Mouse (Mus musculus) R1 (cell line): ENCODE measurements around the gene Lrrc8d.

Source experiments
- DNase-seq: peaks from one replicate; pipeline ENCODE4 v3.0.0-alpha.2; 2018; ENCODE audit warnings: low read depth, low spot score

Gene Lrrc8d

DNA sequence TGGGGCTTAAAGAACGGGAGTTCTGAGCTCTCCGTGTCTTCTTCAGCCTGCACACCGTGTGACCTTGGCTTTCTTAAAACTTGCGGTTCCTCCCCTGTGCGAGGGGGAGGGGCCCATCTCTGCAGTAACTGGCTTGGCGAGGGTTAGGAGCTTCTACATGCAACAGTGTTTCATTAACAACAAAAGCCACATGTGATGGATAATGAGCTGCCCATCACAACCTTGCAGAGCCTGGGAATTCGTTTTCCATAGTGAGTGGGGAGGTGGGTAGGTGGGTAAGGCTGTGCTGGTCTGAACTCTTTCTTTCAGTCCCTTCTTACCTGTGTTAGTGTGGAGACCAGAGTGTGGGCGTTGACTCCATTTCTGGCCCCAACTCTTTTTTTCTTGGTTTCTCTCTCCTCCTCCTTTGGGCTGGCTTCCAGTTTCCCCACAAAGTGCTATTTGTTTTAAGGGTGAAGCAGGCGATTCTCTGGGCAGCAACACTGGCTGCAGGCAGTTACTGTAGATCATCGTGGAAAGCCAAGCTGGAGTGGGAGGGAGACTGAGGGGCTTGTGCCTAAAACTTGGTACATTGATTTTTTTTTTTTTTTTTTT, 15.9 kb downstream of the Lrrc8d start:
- DNase-seq, result peak; percentile 52

DNA sequence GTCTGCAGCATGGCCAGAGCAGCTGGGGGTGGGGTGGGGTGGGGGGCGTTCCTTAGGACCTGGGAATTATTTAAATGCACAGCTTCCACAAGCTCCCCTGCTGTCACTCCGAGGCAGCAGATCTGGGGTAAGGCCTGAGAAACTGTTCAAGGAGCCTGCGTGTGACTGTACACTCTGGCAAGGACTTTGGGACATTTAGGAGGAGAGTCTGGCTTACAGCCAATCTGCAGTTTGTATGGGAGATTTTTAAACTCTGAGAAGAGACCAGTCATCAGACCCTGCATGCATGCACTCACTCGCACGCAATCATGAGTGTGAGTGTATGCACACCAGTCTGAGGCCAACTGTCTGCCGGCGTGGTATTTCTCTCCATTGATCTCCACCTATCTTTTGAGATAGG, 17.5 kb downstream of the Lrrc8d start:
- DNase-seq, result peak; percentile 41

DNA sequence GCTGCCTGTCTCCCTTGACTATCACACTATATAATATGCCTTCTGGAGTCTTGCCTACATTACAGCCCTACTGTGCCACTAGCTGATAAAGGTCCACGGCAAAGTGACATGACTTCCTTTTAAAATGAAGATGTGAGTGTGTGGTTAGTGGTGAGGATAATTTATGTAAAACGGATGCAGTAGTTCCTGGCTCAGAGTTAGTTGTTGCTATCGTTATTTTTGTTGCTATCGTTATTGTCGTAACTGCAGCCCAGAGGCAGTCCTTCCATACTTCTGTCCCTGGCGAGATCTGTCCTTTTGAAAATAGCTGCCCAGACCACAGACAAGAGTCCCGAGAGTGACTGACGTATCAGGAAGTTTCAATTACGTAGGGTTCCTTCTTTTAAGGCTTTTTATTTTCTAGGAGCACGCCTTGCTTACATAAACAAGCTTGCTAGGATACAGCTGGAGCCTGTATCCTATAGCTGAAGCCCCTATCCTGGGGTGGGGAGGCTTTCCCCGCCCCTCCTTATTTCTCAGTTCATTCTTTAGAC, 18.4 kb downstream of the Lrrc8d start:
- no peak for DNase-seq

DNA sequence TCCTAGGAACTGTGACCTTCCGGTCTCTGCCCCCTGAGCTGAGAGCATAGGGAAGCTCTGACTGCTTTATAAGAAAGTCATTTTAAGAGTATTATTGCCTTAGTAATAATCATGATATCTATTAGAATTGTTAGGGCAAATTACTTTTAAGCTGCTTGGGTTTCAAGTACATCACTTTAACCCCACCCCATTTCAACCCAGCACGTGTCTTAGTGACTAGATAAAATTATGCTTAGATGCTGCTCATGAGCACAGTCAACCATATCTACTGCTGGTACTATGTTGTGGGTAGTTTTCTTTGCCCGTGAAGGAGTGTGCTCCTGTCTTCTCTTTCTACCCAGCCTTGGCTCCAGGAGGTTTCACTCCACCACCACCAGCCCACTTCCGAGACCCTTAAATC, 21.5 kb downstream of the Lrrc8d start:
- DNase-seq, result no peak

DNA sequence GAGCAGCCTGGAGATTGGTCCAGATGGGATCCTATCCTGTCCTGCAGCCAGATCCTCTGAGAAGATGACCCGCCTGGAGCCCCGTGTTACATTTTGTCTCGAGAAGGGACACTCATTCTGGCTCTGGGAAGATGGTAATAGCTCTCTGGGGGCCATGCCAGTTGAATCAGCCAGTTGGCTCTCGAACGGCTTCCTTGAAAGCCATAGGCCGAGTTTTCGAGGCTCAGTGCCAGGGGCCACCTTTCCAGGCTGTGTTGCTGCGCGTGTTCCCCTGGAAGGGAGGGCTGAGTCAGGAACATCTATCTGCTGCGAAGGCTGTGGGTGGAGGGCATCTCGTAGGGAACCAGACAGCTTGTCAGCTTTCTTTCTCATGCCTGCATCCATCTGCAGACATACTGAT, 23.0 kb downstream of the Lrrc8d start:
- no peak for DNase-seq

DNA sequence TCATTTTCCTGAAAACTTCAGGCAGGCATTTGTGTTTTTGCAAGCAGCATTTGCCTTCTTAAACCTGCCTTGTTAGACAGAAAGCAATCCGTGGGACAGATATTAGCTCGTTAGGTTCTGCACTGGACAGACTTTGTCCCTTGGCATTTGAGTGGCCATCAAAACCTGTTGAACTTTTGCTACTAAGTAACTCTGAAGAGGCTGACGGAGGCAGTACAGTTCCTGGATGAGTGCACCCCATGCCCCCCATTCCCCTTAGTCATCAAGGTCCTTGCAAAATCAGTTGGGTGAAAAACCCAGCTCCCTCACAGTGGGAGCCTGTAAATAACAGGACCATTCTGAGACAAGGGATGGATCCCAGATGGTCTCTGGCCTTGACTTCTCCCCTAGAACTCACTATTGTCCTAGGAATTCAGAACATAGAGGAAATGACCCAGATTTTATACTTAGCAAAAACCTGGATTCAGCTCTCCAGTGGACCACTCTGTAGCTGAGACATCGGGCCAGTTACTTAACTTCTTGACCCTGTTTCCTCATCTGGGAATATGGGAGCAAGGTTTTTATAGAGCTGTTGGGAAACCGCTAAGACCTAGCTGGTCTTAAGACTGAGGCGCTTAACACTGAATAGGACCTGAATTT, 30.5 kb downstream of the Lrrc8d start:
- DNase-seq, result no peak

DNA sequence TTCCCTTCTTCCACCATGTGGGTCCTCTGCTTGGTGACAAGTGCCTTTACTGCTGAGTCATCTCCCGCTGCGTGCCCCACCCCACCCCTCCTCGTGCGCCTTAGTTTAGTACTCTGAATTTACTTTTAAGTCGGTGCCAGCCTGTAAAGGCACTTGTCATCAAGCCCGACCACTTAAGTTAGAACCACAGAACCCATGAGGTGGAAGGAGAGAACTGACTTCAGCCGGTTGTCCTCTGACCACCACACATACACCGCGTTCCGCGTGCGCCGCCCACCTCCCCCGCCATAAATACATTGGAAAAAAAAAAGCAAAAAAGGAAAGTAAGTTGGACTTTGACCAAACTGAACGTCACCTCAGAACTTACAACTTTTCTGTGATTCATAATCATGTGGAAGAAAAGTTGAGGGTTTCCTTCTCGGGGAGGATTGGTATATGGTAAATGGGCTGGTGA, 31.4 kb downstream of the Lrrc8d start:
- no peak for DNase-seq

DNA sequence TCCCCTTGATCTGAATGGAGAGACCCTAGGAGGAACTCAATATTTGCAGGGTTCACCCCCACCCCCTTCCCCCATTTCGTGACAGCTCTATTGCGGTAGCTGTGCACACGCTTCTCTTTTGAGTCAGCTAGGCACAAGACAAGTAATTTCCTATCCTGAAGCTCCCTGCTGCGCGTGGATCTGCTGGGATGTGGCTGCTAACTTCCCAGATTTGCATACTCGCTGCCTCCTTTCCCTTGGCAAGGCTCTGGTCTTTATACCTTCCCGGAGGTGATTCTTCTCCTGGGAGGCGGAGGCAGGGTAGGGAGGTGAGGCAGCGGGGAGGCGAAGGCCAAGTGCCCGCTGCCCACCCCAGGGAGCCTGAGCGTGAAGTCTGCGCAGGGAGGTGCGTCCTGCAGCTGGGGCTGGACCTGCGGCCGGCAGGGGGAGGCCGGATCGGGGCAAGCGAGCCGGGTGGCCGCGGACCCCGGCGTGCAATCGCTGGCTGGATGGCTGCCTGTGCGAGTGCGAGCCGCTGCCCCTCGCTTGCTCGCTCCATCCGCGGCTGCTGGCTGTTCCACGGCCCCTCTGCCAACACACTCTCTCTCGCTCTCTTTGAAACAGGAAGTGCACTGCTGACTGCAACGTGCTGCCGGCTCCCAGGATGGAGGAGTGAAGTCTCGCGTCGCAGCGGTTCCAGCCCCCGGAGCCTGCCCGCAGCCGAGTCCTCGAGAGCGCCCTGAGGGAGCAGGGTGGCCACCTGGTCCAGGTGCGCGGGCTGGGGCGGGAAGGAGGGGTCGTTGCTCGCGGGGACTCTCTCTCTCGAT, 32.1 kb downstream of the Lrrc8d start:
- DNase-seq, result peak; percentile 91

DNA sequence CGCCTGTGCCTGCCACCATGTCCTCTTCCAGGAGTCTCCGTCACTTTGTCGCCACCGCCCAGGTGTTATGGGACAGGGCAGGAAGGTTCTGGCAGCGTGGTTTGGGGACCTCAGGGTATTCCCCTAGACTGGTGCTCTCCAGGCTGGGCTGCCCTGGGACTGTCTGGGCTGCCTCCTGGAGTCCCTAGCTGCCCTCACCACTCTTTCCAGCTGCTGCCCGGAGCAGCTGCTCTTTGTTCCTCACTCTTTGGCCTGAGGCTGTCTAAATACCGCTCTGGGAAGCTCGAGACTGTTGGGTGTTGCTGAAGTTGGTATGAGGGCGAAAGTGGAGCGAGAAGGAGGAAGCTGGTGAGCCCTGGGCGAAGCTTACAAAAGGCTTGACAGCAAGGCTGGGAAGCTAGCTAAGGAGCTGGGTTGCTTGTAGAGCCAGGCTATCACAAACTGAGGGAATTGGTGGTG, 32.7 kb downstream of the Lrrc8d start:
- no peak for DNase-seq

DNA sequence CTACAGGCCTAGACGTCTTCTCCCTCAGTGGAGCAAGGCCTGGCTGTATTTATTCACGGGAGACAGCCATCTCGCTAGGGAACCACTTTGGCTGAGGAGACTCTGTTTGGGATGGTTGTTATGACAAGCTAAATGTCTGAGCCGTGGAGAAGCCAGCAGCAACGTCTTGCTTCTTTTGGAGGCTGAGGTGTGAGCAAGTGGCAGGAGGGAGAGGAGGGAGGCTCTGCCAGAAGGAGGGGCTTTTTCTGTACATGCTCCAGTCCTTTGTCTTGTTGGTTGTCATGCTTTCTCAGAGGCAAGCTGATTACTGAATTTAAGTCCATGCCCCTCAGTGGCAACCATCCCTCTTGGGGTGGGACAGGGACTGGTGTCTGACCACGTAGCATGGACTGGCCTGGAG, 33.5 kb downstream of the Lrrc8d start:
- DNase-seq, result no peak

DNA sequence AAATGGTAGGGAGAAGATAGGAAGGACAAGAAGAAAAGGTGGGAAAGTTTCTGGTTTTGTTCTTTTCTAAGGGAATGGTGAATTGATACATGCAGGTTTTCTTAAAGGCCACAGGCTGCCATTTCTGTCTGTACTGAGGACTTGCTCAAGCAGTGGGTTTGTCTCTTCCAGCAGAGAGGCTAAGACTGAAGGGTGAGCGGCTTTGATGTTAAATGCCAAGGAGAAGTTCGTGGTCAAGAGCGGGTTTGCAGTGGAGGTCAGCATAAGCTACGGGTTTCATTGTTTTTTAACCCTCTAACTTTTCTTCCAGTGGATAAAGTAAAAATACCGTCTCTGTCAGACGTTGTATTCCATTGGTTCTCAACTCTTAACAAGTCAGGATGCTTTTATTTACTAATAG, 36.6 kb downstream of the Lrrc8d start:
- DNase-seq, result no peak

DNA sequence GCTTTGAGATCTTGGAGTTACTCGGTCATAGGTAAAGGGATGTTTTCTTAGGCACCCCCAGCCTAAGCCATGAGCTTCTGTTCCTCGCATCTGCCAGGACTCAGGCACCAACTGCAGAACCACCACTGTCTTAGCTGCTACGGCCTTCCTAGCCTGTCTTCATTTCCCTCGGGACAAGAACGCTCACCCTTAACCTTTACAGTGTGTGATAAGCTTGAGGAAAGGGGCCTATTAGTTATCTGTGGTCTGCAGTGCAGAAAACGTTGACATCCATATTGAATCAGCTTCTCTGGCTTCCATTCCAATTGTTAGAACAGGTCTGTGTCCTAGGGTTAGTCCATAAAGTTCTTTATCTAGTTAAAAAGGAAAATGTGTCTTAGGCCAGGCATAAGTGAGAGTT, 37.4 kb downstream of the Lrrc8d start:
- DNase-seq, result no peak

DNA sequence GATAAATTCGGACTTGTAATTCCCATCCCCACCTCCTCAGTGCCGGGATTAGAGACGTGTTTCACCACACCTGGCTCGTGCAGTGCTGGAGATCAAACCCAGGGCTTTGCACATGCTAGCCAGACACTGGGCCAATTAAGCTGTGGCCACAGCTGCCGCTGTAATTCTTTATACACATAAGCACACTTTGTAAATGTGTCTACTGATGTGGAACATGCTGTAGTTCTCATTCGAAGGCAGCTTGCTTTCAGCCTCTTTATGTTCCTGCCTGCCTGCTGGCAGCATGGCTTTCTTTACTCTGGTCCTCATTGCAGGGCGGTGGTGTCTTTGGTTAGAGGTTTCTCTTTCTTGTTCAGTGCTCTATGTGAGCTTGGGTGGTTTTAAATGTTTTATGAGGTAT, 40.7 kb downstream of the Lrrc8d start:
- no peak for DNase-seq

DNA sequence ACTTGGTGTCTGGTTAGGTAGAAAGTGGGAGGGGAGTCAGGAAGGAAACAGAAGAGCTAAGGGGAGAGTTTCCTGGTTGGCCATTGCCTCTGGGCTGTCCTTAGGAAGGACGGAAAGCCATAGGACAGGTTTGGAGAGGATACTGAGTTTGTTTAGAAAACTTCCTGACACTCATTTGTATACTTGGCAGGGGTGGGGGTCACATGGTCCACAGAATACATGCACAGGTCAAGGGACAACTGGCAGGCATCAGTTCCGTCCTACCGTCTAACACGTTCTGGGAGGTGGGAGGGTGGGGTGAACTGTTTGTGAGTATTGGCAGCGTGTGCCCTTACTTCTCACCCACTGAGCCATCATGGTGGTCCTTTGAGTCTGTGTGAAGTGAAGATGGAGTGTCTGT, 42.9 kb downstream of the Lrrc8d start:
- no peak for DNase-seq

DNA sequence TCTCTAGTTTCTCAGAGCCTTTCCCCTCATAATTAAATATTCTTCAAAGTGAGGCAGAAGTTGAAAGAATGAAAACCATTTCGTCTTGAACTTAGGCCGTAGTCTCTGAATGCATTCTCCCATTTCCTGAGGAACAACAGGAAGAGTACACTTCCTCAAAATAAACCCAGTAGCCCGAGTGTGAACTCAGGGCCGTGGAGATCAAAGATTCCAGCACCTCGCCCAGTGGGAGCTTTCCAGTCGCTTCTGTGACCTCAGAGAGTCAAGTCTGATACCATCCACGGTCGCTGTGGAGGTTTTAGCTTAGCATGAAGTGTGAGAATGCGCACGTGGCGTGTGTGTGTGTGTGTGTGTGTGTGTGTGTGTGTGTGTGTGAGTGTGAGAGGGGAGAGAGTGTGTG, 45.6 kb downstream of the Lrrc8d start:
- no peak for DNase-seq

DNA sequence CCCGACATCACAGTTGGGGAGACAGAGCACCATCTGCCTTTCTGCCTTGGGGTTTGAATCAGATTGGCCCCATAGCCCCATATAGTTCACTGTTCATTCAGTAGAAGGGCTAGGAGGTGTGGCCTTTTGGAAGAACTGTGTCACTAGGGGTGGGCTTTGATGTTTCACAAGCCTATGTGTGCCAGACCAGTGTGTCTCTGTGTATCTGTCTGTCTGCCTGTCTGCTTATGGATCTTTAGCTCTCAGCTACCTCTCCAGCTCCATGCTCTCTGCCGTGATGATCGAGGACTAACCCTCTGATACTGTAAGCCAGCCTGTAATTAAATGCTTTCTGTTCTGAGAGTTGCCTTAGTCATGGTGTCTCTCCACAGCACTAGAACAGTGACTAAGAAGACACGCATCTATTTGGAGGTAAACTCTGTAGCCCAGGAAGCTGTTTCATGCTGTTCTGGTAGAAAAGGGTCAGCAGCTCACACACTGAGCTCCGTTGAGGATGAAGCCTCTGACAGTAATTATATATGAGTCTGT, 46.2 kb downstream of the Lrrc8d start:
- no peak for DNase-seq

DNA sequence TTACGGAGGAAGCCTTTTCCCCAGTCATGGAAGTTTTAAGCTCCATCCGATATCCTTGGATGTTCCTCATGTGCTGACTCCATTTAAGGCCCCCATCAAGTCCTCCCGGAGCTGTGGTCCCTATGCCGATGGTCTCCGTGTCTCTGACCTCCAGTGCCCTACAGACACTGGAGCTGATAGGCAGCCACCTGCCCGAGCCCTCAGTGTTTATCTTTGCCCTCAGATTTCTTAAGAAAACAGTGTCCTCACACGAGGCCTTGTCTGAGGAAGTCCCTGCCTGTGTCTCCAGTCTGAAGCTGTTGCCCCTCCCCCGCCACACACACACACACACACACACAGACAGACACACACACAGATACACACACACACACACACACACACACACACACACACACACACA, 55.0 kb downstream of the Lrrc8d start:
- no peak for DNase-seq

DNA sequence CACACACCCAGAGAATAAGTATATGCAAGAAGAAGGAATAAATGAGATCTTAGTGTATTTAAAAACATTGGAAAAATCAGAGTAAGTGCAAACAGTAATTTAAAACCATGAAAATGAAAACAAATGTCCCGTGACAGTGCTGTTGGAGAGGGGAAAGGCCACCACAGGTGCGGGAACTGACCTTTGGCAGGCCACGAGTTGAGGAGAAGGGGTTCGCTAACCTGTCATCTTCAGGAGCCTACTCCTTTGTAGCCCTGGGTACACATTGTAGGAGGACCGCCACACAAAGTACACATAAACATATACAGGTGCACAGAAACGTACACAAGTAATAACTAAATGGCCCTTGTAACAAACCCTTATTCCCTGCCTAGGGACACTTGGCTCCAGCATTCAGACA, 55.7 kb downstream of the Lrrc8d start:
- no peak for DNase-seq

DNA sequence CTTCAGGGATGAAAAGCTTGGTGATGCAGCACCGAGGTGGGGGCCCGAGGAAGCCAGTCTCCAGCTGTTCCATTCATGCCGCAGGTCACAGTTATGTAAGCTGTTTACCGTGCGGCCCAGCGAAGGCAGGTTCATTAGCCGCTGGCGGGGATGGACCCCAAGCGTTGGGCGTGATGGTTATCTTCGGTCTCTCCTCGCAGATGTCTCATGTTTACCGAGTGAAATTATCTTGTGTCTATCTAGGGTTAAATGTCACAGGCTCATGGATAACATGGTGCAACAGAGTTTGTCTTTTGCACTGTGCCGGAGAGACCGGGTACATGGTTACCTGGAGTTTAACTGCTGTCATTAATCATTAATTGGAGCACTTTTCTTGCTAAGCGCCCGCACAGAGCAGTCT, 58.2 kb downstream of the Lrrc8d start:
- peak; percentile 30 for DNase-seq

DNA sequence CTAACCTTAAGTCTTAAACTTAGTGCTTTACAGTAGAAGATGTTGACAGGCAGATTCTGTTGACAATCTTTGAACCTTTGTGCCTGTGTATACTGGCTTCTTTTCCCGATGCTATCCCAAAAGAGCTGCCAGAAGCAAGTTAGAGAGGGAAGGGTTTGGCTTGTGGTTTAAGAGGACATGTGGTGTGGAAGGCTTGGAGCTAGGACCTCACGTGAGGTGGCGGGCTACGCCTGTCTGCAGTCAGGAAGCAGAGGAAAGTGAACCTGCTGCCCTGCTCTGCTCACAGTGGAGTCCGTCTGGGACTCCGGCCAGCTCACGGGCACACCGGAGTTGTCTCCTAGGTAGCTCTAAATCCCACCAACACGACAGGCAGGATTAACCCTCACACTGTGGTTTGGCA, 59.1 kb downstream of the Lrrc8d start:
- DNase-seq, result no peak

DNA sequence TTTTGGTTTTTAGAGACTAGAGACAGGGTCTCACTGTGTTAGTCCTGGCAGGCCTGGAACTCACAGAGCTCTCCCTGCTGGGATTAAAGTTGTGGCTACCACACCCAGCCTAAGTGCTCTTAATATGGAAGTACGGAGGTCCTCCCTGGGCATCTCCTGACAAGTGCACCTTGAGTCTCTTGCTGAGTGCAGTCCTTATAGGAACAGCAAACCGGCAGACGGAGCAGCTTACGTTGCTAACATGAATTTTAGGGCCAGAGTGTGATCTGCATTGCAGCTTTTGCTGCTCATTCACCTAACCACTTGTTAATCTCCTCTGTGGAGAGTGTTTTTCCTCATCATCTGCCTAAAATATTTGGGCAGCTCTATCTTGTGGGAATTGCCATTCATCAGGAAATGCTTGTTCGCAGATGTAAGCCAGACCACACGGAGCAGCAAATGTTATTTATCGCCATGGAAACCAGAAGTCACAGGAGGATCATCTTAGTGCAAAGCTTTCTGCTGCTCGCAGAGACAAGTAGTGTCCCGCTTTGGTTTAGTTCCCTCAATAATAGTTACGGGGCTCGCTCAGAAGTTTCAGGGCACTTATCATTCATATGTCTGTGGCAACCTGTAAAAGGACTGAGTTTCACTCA, 62.2 kb downstream of the Lrrc8d start:
- DNase-seq, result no peak

DNA sequence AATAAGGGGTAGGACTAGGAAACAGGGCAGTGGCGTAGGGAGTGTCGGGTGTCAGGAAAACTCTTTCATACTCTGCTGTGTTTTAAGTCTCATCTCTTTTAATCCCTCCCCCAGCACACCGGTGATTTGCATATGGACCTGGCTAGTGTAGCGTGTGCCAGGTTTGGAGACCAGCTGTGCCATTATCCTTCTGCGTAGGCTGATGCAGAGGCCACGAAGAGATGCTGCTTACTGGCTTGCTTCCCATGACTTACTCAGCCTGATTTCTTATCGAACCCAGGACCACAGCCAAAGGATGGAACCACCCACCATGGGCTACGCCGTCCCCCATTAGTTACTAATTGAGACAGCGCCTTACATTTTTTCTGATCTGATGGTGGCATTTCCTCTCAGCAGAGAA, 64.6 kb downstream of the Lrrc8d start:
- no peak for DNase-seq
